Comparison of ENCODE assay signal across 17 mouse cellular contexts in genomic region chr5:118468739-118469138, GRCm38 (mm10).
"Had no signal": no experiment of that assay in that cellular context is flagged by ENCODE, and none has a peak within 500 bp of the region (broad histone marks: within the 10 kb centered on the region; RNA-seq: fewer than 3 reads in every experiment).

No protein-coding gene starts in this region.

- H3K36me3 ChIP-seq: limb, embryonic 10.5 days; limb, embryonic 13.5 days; midbrain, embryonic 10.5 days; midbrain, embryonic 13.5 days had no signal

- H3K9ac ChIP-seq: limb, embryonic 13.5 days; liver, embryonic 14.5 days; liver, postnatal 0 days; lung, embryonic 14.5 days; midbrain, embryonic 13.5 days had no signal

- DNase-seq: kidney, adult 9 months; kidney, postnatal 25 days; layer of hippocampus, adult 9-11 months; liver; liver, postnatal 0 days; lung, embryonic 14.5 days; thymus, adult 2 months; thymus, postnatal 14 days; thymus, postnatal 4 days had no signal

- H3K27me3 ChIP-seq: limb, embryonic 13.5 days; megakaryocyte, embryonic 14.5 days had no signal

- H3K27ac ChIP-seq: layer of hippocampus, adult 2 months; limb, embryonic 13.5 days; liver, embryonic 14.5 days; midbrain, embryonic 10.5 days; midbrain, embryonic 13.5 days; stomach, postnatal 0 days had no signal

- H3K9me3 ChIP-seq: limb, embryonic 10.5 days; limb, embryonic 13.5 days; megakaryocyte, embryonic 14.5 days; midbrain, embryonic 10.5 days; midbrain, embryonic 13.5 days had no signal

- H3K4me3 ChIP-seq: layer of hippocampus, adult 2 months; limb, embryonic 10.5 days; limb, embryonic 13.5 days; megakaryocyte, embryonic 14.5 days; midbrain, embryonic 10.5 days; midbrain, embryonic 13.5 days had no signal
